Mouse (Mus musculus): ENCODE measurements at regions not wholly inside any gene's neighbourhood (a gene's known extent, or its start where the extent isn't known, plus 50 kb on each side); places are given as distances from the start of the nearest gene placed in this dataset.

GRCm38 (mm10) chr6:141149170-141149917 is 99.7 kb upstream of the Pde3a start:
- DNase-seq, result no peak

DNA sequence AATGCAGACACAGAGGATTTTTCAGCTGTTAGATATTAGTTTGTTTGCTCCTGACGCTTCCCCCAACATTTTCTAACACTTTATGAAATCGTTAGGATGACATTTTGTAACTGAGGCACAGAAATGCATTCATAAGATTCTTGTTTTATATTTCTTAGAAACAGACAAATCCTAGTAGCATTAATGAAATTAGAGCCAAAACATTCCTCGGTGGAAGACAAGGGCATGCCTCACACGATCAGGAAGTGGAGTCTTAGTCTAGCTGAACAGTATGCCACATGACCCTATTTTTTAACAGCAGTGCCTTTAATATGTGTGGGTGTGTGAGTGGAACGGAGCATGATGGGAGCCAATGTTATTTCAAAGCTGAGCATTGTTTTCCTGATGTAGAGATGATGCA is 89.7 kb upstream of the Pde3a start:
- no peak for DNase-seq

DNA sequence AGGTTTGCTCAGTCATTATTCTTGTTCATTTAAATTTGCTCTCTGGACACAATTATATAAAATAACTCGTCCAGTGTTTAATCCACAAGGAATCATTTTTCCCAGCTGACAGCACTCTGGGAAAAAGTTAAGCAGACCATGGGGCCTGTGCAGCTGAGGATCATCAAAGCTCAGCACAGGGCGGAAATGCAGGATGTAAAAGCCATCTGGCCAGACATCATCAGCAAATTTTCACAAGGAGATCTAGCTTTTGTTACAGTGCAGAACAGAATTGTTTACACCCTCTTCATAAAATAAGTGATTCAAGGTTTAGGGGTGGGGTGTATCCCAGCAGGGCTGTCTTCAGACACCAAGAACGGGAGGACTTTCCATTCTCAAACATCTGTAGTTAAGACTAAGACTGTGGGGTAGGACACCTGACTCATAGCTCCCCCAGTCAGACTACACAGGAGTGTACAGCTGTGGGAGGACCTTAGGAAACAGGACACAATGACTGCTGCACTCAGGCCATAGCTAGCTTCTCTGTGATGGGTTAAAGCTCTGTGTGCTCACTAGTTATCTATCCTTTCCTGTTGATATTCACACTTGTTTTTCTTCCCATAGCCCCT is 87.3 kb upstream of the Pde3a start:
- no peak for DNase-seq

DNA sequence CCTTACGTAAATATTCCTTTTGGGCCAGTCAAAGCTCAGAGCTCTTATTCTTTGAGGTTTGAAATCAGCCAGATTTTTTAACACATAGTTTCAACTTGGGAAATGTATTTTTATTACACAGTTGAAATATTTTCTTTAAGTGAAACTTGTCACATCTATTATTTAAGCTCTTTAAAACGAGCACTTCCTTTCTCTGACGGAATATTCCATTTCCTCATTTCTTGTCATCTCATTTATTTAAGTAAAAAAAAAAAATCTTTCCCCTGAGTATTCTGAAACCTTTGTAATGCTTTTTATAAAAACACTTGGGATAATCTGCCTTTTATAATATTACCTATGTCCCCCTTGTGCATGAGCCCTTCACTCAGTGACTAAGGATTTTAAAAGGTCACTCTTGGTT is 81.8 kb upstream of the Pde3a start:
- DNase-seq, result no peak

- no peak for DNase-seq
Measured at GRCm38 (mm10) chr6:141168356-141168755, 80.7 kb upstream of the Pde3a start.

- no peak for DNase-seq
Measured at GRCm38 (mm10) chr6:141183782-141184181, 65.3 kb upstream of the Pde3a start.

DNA sequence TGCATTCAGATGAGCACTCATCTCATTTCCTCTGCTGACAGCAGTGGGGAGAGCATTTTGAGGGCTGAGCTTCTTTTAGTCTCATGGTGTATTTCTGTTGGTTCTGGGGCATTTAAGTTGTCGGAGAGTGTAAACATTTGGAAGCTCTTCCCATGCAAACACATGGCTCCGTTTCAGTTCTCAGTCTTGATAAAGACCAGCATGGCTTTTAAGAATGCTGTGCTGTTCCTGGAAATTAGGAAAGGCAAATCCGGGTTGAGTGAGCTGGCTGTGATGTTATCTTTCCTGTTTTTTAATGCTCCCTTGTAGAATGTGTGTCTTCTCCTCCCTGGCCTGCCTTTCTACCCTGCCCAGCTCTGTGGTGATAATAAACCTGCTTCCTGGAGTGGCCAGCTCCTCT is 61.0 kb upstream of the Pde3a start:
- no peak for DNase-seq

- DNase-seq, result no peak
Measured at GRCm38 (mm10) chr6:141189093-141189492, 60.0 kb upstream of the Pde3a start.

GRCm38 (mm10) chr6:141189701-141190100 is 59.4 kb upstream of the Pde3a start:
- DNase-seq, result no peak

GRCm38 (mm10) chr6:141190383-141190782 is 58.7 kb upstream of the Pde3a start:
- no peak for DNase-seq

GRCm38 (mm10) chr6:141197501-141197900 is 51.6 kb upstream of the Pde3a start:
- DNase-seq, result no peak

Data from right cerebral cortex, postnatal 14 days (tissue).